Mouse (Mus musculus) lung, embryonic 14.5 days (tissue): ENCODE measurements at regions not wholly inside any gene's neighbourhood (a gene's known extent, or its start where the extent isn't known, plus 50 kb on each side); places are given as distances from the start of the nearest gene placed in this dataset.

Experiments used
- ATAC-seq: fragments of 200-750 bp; cut with Nextera tagmentation; 2 replicates; pipeline ENCODE4 v1.8.0; 2017; ENCODE audit warnings: mild to moderate bottlenecking, moderate TSS enrichment, moderate library complexity; ENCODE audit not compliant: insufficient read depth
- DNase-seq: peaks from one replicate; pipeline ENCODE4 v3.0.0-alpha.2; 2015
- H3K27ac ChIP-seq: fragments of 300-500 bp; sonication (generic); 2 replicates; pipeline ENCODE4 v1.5.1; 2014; ENCODE audit warnings: low read depth, mild to moderate bottlenecking, moderate library complexity
- H3K27me3 ChIP-seq: fragments of 300-500 bp; sonication (generic); 2 replicates; pipeline ENCODE4 v1.6.1; 2014; ENCODE audit warnings: low read length, control low read depth; ENCODE audit not compliant: insufficient read depth
- H3K36me3 ChIP-seq: fragments of 300-500 bp; sonication (generic); 2 replicates; pipeline ENCODE4 v1.6.1; 2014; ENCODE audit warnings: control low read depth; ENCODE audit not compliant: insufficient read depth
- H3K4me1 ChIP-seq: fragments of 300-500 bp; sonication (generic); 2 replicates; pipeline ENCODE4 v1.6.1; 2014; ENCODE audit warnings: antibody characterized with exemption, control low read depth; ENCODE audit not compliant: insufficient read depth
- H3K4me2 ChIP-seq: fragments of 300-500 bp; sonication (generic); 2 replicates; pipeline ENCODE4 v1.6.1; 2014; ENCODE audit warnings: mild to moderate bottlenecking
- H3K4me3 ChIP-seq: fragments of 300-500 bp; sonication (generic); 2 replicates; pipeline ENCODE4 v1.5.1; 2014; ENCODE audit warnings: low read depth, low read length
- H3K9ac ChIP-seq: fragments of 300-500 bp; sonication (generic); 2 replicates; pipeline ENCODE4 v1.6.1; 2014
- H3K9me3 ChIP-seq: fragments of 300-500 bp; sonication (generic); 2 replicates; pipeline ENCODE4 v1.6.1; 2016; ENCODE audit warnings: low read depth, low read length, control low read depth
- CTCF ChIP-seq: IDR thresholded peaks from 2 replicates; pipeline ENCODE4 v1.5.1; 2016; ENCODE audit warnings: antibody characterized with exemption, low read depth
- WGBS: fragments of 180-500 bp; shearing (Covaris S2); extraction: QIAGEN DNeasy Blood & Tissue Kit; methylation state at CpG from one replicate; pipeline ENCODE4 v1.1.7; 2014; 5-methylcytosine and 5-hydroxymethylcytosine counted together

DNA sequence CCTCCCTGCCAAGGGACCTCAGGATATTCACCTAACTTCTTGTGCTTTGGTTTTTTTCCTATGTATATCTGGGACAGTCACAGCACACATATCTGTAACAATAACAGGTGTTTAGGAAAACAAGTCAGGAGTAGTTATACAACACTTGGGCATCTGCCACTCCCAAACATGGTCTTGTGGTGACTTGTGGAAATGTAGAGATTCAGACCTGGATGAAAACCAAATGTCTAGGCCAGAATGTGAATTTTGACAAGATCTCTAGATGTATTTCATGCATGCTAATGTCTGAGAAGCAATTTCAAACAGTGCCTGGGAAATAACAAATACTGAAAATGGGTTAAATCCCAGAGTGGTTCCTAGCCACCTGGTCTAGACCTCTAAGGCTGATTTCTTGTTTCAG is 722.6 kb upstream of the 4930444P10Rik start:
- Histone ChIP-seq H3K9ac (no peak overlapping the region), H3K4me2 (no peak overlapping the region), H3K36me3 (no peaks in the 10 kb centered on the region), H3K4me3 (no peak overlapping the region), H3K27me3 (no peaks in the 10 kb centered on the region), H3K4me1 (no peaks in the 10 kb centered on the region), H3K9me3 (no peaks in the 10 kb centered on the region), H3K27ac (no peak overlapping the region)
- ATAC-seq, result no peak
- DNase-seq, result no peak
- TF ChIP-seq CTCF, result no peak

DNA sequence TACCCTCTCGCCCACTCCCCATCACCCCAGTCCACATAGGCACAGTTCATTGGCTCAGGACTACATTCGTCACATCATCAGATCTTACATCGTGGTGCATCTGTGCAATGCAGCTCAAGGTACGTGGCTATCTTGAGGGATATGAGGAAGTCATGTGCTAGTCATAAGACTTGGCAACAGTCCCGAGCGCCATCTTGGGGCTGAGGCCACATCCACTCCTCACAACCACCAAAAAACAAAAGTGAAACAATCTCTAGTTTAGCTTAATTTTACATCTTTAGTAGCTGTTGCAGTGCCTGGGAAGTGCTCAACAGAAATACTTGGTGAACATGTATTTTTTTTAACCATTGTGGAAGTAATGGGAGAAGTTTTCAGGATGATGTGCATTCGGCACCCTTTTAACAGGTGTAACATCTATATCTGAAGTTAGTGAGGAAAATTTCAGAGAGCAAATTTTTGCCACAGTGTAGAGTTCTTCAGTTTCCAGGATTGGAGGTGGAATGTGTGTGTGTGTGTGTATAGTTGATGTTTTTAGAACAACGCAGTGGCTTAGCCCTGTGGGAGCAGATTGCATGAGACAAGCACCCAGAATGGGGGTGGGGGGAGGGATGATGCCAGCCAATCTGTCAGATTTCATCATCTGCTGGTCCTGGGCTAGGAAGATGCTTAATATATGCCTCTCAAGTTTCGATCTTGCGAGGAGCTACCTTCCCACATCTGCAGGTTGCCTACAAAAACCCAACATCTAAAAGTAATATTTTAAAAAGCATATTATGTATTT is 716.4 kb upstream of the 4930444P10Rik start:
- WGBS, result 86% methylated on average over 10 of the region's 10 CpGs

DNA sequence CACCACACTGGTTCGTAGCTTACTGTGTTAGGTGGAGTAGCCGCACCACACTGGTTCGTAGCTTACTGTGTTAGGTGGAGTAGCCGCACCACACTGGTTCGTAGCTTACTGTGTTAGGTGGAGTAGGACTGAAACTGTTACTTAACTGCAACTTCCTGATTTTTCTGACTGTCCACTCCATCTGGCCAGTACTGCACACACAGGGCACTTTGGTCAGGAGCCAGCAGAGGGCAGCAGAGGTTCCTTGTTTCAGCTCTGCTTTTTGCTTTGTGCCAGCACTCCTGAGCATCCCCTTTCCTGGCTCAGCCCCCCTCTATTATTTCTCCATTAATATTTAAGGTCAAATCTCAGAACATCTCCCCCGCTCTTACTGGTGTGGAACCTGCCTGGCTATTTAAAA is 705.2 kb upstream of the 4930444P10Rik start:
- Histone ChIP-seq H3K9ac (no peak overlapping the region), H3K4me1 (no peaks in the 10 kb centered on the region), H3K4me2 (no peak overlapping the region), H3K27ac (no peak overlapping the region), H3K27me3 (no peaks in the 10 kb centered on the region), H3K4me3 (no peak overlapping the region), H3K9me3 (no peaks in the 10 kb centered on the region), H3K36me3 (no peaks in the 10 kb centered on the region)
- peak; percentile 82 for TF ChIP-seq CTCF
- DNase-seq, result peak; percentile 86
- WGBS, result 72% methylated on average over 6 of the region's 6 CpGs
- ATAC-seq, result peak; percentile 66; the same call in 1 of the 2 replicates

More for the DNA sequence above, 716.4 kb upstream of the 4930444P10Rik start:
- no peaks in the 10 kb centered on the region for H3K36me3 ChIP-seq
- no peak for TF ChIP-seq CTCF
- DNase-seq (no peak), ATAC-seq (no peak)
- H3K27me3 ChIP-seq, result no peaks in the 10 kb centered on the region
- H3K9ac ChIP-seq, result no peak overlapping the region
- H3K9me3 ChIP-seq, result no peaks in the 10 kb centered on the region
- no peak overlapping the region for H3K4me2 ChIP-seq
- H3K27ac ChIP-seq, result no peak overlapping the region
- no peaks in the 10 kb centered on the region for H3K4me1 ChIP-seq
- H3K4me3 ChIP-seq, result no peak overlapping the region

DNA sequence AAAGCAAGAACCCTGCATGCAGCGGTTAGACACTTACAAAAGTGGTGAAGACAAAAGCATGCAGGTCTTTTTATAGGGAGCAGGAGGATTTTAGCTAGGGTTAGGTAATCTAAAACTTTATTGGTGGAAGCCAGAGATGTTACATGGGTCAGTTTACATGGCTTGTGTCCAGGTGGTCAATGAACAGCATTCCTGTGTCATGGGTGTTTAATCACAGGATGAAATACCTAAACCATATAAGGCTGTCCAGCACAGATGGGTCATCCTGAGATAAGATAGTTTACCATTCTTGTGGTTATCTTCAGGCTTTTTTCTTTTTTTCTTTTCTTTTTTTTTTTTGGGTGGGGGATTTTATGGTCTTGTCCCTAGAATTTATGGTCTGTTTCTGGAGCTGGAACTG is 703.3 kb upstream of the 4930444P10Rik start:
- Histone ChIP-seq H3K27ac (no peak overlapping the region), H3K9ac (no peak overlapping the region), H3K36me3 (no peaks in the 10 kb centered on the region), H3K4me2 (no peak overlapping the region), H3K27me3 (no peaks in the 10 kb centered on the region), H3K9me3 (no peaks in the 10 kb centered on the region), H3K4me1 (no peaks in the 10 kb centered on the region), H3K4me3 (no peak overlapping the region)
- no peak for TF ChIP-seq CTCF
- WGBS, result 84% methylated on average over 1 of the region's 1 CpGs
- DNase-seq, result peak; percentile 12
- ATAC-seq, result no peak

DNA sequence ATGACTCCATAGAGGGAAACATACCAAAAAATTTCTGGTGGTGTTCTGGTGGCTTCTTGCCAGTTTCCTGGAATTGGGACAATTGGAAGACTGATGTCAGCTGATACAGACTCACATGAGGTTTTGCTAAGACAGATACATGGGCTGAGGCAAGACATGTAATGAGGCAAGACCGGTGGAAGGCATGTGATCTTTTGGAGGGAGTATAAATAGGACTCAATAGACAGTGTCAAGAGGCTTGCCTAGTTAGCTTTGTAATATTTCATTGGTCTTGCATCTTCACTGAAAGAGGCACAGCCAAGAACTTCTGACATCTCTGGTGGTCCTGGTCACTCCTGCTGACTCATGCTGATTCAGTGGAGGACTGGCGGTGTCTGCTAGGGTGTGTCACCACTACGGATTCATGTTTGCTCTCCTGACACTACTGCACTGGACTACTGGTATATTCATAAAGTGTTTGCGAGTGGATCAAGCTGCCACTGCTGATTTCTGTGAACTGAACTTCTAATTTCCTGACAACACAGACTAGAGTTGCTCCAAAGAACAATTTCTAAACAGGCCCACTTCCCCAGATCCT is 697.7 kb upstream of the 4930444P10Rik start:
- 80% methylated on average over 4 of the region's 4 CpGs for WGBS
- no peaks in the 10 kb centered on the region for H3K9me3 ChIP-seq
- no peak overlapping the region for H3K9ac ChIP-seq
- H3K4me1 ChIP-seq, result no peaks in the 10 kb centered on the region
- no peak overlapping the region for H3K4me2 ChIP-seq
- no peak overlapping the region for H3K27ac ChIP-seq
- ATAC-seq (no peak), DNase-seq (no peak)
- no peak for TF ChIP-seq CTCF
- no peaks in the 10 kb centered on the region for H3K27me3 ChIP-seq
- no peaks in the 10 kb centered on the region for H3K36me3 ChIP-seq
- no peak overlapping the region for H3K4me3 ChIP-seq

DNA sequence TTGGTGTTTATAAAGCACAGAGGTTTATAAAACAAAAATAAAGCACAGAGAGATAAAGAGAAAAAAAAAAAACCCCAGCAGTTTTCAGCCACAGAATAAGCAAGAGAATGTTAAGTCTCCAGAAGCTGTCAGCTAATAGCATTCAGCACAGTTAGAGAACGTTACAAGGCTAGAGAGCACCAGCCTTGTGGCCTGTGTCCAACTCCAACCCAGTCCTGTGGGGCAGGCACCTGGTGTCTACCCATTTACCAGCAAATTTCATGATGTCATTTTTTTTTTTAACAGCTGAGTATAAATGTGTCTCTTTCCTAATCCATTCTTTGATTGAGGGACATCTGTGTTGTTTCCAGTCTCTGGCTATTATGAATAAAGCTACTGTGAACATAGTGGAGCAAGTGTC is 686.7 kb upstream of the 4930444P10Rik start:
- Histone ChIP-seq H3K4me1 (no peaks in the 10 kb centered on the region), H3K27ac (no peak overlapping the region), H3K4me3 (no peak overlapping the region), H3K36me3 (no peaks in the 10 kb centered on the region), H3K9ac (no peak overlapping the region), H3K9me3 (no peaks in the 10 kb centered on the region), H3K4me2 (no peak overlapping the region), H3K27me3 (no peaks in the 10 kb centered on the region)
- no peak for DNase-seq
- 43% methylated on average over 1 of the region's 1 CpGs for WGBS
- ATAC-seq, result no peak
- no peak for TF ChIP-seq CTCF

DNA sequence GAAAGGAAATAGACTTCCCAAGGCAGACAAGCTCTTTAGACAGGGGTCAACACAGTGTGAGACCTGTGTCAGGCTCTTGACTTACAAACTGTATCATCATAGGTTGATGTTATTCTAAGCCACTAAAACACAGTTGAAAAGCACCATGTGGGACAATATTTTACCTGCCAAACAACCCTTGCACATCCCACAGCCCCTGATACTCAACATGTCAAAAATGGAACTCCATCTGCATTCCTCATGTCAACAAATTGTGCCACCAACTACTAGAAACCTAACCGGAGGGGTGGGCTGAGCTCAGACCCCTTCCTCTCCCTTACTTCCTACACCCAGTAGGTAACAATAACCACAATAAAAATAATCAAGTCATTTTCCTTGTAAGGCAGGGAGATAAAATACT is 667.8 kb upstream of the 4930444P10Rik start:
- 87% methylated on average over 1 of the region's 1 CpGs for WGBS
- Histone ChIP-seq H3K9me3 (no peaks in the 10 kb centered on the region), H3K4me3 (no peak overlapping the region), H3K9ac (no peak overlapping the region), H3K4me2 (no peak overlapping the region), H3K27me3 (no peaks in the 10 kb centered on the region), H3K27ac (no peak overlapping the region), H3K4me1 (no peaks in the 10 kb centered on the region), H3K36me3 (no peaks in the 10 kb centered on the region)
- no peak for TF ChIP-seq CTCF
- DNase-seq, result no peak
- ATAC-seq, result no peak
